Mouse (Mus musculus) liver, embryonic 14.5 days (tissue): ENCODE results near the gene I830077J02Rik. TPM values are rescaled to one million over a fixed set of nuclear protein-coding genes. Genes with fewer than 3 reads are reported as not detected.
A peak's percentile ranks its signal among the peaks of the same experiment; 100 is the strongest.

Source experiments
- ATAC-seq: fragments of 200-750 bp; cut with Nextera tagmentation; 2 replicates; pipeline ENCODE4 v1.8.0; 2017; ENCODE audit warnings: moderate number of reproducible peaks, mild to moderate bottlenecking, moderate library complexity; ENCODE audit not compliant: insufficient read depth
- DNase-seq, 3 experiments: peaks; one replicate each; pipeline ENCODE4 v3.0.0-alpha.2; 2012 to 2013; ENCODE audit warnings: low read depth in 3 of 3, low spot score in 3 of 3
- H3K27ac ChIP-seq: fragments of 300-500 bp; sonication (generic); 2 replicates; pipeline ENCODE4 v1.5.1; 2014; ENCODE audit warnings: moderate library complexity, mild to moderate bottlenecking, control low read depth, inconsistent platforms
- H3K27me3 ChIP-seq: fragments of 300-500 bp; sonication (generic); 2 replicates; pipeline ENCODE4 v1.6.1; 2014; ENCODE audit warnings: mild to moderate bottlenecking, low read length, moderate library complexity; ENCODE audit not compliant: control insufficient read depth, insufficient read depth
- H3K36me3 ChIP-seq: fragments of 300-500 bp; sonication (generic); replicated peaks from 2 replicates; pipeline ENCODE4 v1.6.1; 2014; ENCODE audit warnings: low read depth; ENCODE audit not compliant: control insufficient read depth, insufficient read depth
- H3K4me1 ChIP-seq, 2 experiments: fragments of 200-500 bp in 1 of 2; fragments of 300-500 bp in 1 of 2; sonication (generic) in 1 of 2; replicated peaks; 2 replicates each; pipeline ENCODE4 v1.6.1; 2012 to 2014; ENCODE audit warnings: antibody characterized with exemption in 1 of 2, inconsistent platforms in 1 of 2, low read length in 1 of 2; ENCODE audit not compliant: control insufficient read depth in 2 of 2, insufficient read depth in 2 of 2
- H3K4me2 ChIP-seq: fragments of 300-500 bp; sonication (generic); 2 replicates; pipeline ENCODE4 v1.6.1; 2014; ENCODE audit warnings: low read depth, mild to moderate bottlenecking, control low read depth, moderate library complexity
- H3K4me3 ChIP-seq, 2 experiments: fragments of 200-500 bp in 1 of 2; fragments of 300-500 bp in 1 of 2; sonication (generic) in 1 of 2; 2 replicates each; pipeline ENCODE4 v1.5.1; 2012 to 2014; ENCODE audit warnings: low read depth in 2 of 2, low read length in 2 of 2, mild to moderate bottlenecking in 2 of 2, control low read depth in 1 of 2, inconsistent platforms in 1 of 2, moderate library complexity in 1 of 2; ENCODE audit not compliant: insufficient read depth in 1 of 2
- H3K9ac ChIP-seq: fragments of 300-500 bp; sonication (generic); replicated peaks from 2 replicates; pipeline ENCODE4 v1.6.1; 2014; ENCODE audit warnings: mild to moderate bottlenecking, control low read depth, moderate library complexity
- H3K9me3 ChIP-seq: fragments of 300-500 bp; sonication (generic); 2 replicates; pipeline ENCODE4 v1.6.1; 2016; ENCODE audit warnings: low read length, mixed read lengths; ENCODE audit not compliant: control insufficient read depth
- CTCF ChIP-seq: IDR thresholded peaks from 2 replicates; pipeline ENCODE4 v1.5.1; 2016; ENCODE audit warnings: antibody characterized with exemption, low read depth, control low read depth
- EP300 ChIP-seq: IDR thresholded peaks from 2 replicates; pipeline ENCODE4 v1.6.1; 2016; ENCODE audit warnings: antibody characterized with exemption, low read depth
- WGBS: fragments of 180-500 bp; shearing (Covaris S2); extraction: QIAGEN DNeasy Blood & Tissue Kit; methylation state at CpG from one replicate; pipeline ENCODE4 v1.1.7; 2014; ENCODE audit not compliant: insufficient replicate concordance; 5-methylcytosine and 5-hydroxymethylcytosine counted together
- polyA plus RNA-seq, 2 experiments: library from polyadenylated mRNA; depleted of rRNA in 1 of 2; stranded (reverse) in 1 of 2; unstranded in 1 of 2; fragments of >200 nt; fragmentation: Nextera tagmentation in 1 of 2; extraction: Ambion mirVana in 1 of 2; gene quantifications; 2 replicates each; pipeline versions ENCODE4 v1.2.1 to v1.2.3; 2012 to 2014

Gene I830077J02Rik
- polyA plus RNA-seq, 2 experiments: 3.0 to 4.1 TPM

DNA sequence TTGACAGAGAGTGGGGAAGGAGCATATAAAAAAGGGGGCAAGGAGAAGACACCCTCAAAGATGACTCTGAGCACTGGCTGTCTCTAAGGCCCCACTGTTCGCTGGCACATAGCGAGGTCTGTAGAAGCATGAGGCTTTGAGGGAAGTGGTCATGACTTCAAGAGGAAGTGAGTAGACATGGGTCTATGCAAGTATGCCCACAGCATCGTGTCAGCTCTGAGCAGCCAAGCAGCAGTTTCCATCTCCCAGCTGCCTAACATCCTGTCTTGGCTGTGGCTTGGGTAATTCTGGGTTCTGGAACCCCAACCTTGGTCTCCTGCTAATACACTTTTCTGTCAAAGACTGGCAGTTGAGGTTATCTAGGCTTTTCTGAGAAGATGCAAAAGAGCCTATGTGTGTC, 31.7 kb downstream of the I830077J02Rik start:
- Histone ChIP-seq H3K9me3 (no peaks in the 10 kb centered on the region), H3K36me3 (no peaks in the 10 kb centered on the region), H3K9ac (no peak overlapping the region), H3K4me1 (peaks cover 0 to 11% of the 10 kb centered on the region in 2 experiments; a peak in 3 of 4 replicates), H3K27me3 (no peaks in the 10 kb centered on the region), H3K27ac (no peak overlapping the region), H3K4me3 (no peak overlapping the region), H3K4me2 (no peak overlapping the region)
- peak; percentile 23; the same call in 1 of the 2 replicates for ATAC-seq
- TF ChIP-seq EP300 (no peak), CTCF (no peak)
- 18% methylated on average over 3 of the region's 3 CpGs for WGBS
- no peak for DNase-seq

DNA sequence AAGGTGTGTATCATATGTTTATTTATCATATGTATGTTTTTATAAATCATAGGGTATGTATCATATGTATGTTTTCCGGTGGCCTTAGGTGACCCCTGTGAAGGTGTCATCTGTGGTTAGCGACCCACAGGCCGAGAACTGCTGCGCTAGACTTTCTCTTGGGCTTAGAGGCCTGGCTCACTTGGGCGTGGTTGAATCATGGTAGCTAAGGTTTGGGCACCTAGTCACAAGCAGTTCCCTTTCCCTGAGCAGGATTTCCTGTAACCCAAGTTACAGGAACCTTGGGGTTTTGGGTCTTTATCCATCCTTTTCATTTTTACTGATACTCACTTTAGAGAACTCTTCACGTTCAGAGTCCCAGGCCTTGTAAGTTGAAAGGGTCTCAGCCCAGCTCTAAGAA, 32.2 kb downstream of the I830077J02Rik start:
- no peaks in the 10 kb centered on the region for H3K36me3 ChIP-seq
- no peak overlapping the region for H3K27ac ChIP-seq
- no peak overlapping the region for H3K9ac ChIP-seq
- ATAC-seq: no peak
- no peak for TF ChIP-seq EP300
- no peak for TF ChIP-seq CTCF
- no peaks in the 10 kb centered on the region for H3K27me3 ChIP-seq
- no peak for DNase-seq
- no peak overlapping the region for H3K4me3 ChIP-seq
- no peaks in the 10 kb centered on the region for H3K9me3 ChIP-seq
- no peak overlapping the region for H3K4me2 ChIP-seq
- peaks cover 0 to 12% of the 10 kb centered on the region in 2 experiments; a peak in 3 of 4 replicates for H3K4me1 ChIP-seq
- 59% methylated on average over 6 of the region's 6 CpGs for WGBS

DNA sequence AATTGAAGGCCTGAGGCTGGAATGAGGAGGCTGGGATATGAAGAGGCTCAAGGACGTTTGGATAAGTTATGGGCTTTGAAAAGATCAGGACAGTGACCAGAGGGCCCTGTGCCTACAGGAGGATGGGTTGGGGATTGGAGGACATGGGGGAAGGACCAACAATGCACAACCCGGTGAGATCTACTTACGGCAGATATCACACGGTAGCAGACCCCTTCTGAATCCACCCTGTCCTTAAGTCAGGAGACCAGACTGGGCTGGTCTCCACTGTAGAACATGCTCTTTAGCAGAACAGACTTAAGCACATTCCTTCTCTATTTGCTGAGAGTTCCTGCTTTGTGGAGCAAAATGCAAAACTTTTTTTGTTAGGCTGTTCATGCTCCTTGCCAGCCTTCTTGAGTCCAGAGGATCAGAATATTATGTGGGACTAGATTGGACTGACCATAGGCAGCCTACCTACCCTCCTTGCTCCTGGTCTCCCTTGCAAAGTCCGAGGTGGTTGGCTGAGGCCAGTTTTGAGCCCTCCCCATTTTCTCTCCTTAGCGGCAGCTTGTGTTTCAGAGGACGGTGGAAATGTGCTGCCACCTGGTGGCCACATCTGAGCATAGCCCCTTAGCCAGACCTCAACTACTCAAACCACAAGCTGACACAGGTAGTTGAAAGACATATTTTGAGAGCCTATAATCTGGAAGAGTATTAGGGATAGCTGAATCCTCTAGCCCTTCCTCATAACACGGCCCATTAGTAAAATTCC, 32.9 kb downstream of the I830077J02Rik start:
- Histone ChIP-seq H3K36me3 (no peaks in the 10 kb centered on the region), H3K9me3 (no peaks in the 10 kb centered on the region), H3K4me3 (no peak overlapping the region), H3K4me2 (no peak overlapping the region), H3K4me1 (peaks cover 0 to 14% of the 10 kb centered on the region in 2 experiments), H3K27ac (no peak overlapping the region), H3K27me3 (no peaks in the 10 kb centered on the region), H3K9ac (no peak overlapping the region; the same call in 1 of the 2 replicates)
- WGBS: 35% methylated on average over 8 of the region's 8 CpGs
- peak; percentile 51 for ATAC-seq
- TF ChIP-seq CTCF: peak; percentile 96
- TF ChIP-seq EP300: no peak
- peak; percentile 56 to 69 (median 68) for DNase-seq

DNA sequence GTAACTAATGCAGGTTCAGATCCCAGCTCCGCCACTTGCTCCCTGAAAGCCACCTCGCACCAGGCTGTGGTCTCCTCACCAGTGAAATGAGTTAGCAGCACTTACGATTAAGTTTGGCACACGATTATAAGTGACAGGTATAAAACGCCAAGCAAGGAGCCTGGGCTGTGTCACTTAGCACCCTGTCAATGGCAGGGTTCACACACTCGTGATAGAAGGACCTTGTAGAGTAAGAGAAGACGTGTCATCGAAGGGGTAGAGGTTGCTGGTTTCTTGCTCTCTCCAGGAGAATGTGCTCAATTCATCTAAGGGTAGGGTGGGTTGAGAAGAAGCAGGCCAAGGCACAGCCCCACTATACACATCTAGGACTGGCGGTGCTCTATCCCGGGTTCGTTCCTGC, 33.6 kb downstream of the I830077J02Rik start:
- DNase-seq: no peak
- ATAC-seq: no peak

DNA sequence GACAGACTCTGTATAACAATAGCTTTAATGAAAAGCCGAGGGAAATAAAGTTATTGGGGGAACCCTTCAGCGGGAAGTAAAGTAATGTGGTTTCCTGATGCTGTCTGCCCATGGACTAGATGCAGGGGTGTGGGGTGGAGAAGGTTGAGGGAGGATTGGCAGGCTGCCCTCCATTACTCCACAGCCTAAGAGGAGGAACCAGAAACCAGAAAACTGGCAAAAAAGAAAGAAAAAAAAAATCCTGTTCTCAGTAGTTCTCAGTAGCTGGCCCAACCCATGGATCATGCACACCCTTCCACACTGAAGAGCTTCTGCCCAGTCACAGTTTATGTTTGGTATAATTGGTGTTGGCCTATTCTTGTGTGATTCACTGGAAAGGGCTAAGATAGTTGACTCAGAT, 34.1 kb downstream of the I830077J02Rik start:
- H3K4me1 ChIP-seq: peaks cover 2 to 16% of the 10 kb centered on the region in 2 experiments; a peak in 3 of 4 replicates
- H3K9me3 ChIP-seq: no peaks in the 10 kb centered on the region
- H3K27ac ChIP-seq: no peak overlapping the region
- 13% methylated on average over 2 of the region's 2 CpGs for WGBS
- H3K4me3 ChIP-seq: no peak overlapping the region
- DNase-seq (no peak), ATAC-seq (no peak)
- no peaks in the 10 kb centered on the region for H3K27me3 ChIP-seq
- H3K9ac ChIP-seq: no peak overlapping the region
- TF ChIP-seq CTCF: no peak
- TF ChIP-seq EP300: no peak
- H3K4me2 ChIP-seq: no peak overlapping the region
- H3K36me3 ChIP-seq: no peaks in the 10 kb centered on the region

More for the DNA sequence above, 33.6 kb downstream of the I830077J02Rik start:
- no peaks in the 10 kb centered on the region for H3K27me3 ChIP-seq
- no peaks in the 10 kb centered on the region for H3K36me3 ChIP-seq
- 74% methylated on average over 11 of the region's 11 CpGs for WGBS
- H3K4me3 ChIP-seq: no peak overlapping the region
- no peak overlapping the region for H3K4me2 ChIP-seq
- no peaks in the 10 kb centered on the region for H3K9me3 ChIP-seq
- TF ChIP-seq CTCF (no peak), EP300 (no peak)
- no peak overlapping the region for H3K9ac ChIP-seq
- H3K4me1 ChIP-seq: peaks cover 0 to 14% of the 10 kb centered on the region in 2 experiments; a peak in 3 of 4 replicates
- no peak overlapping the region for H3K27ac ChIP-seq
